Mouse (Mus musculus) frontal cortex, adult (tissue): ENCODE data around the gene Pdk1.
"Not testable (repeated sequence)": the region's sequence is repeated elsewhere in the genome, so short reads cannot be mapped to it uniquely, and the experiment has no call there.

Experiments
- ATAC-seq: cut with Nextera tagmentation; 2 replicates; pipeline ENCODE4 v1.9.2; 2017; ENCODE audit warnings: mild to moderate bottlenecking, moderate library complexity, mixed read lengths; ENCODE audit not compliant: low TSS enrichment

Gene Pdk1

DNA sequence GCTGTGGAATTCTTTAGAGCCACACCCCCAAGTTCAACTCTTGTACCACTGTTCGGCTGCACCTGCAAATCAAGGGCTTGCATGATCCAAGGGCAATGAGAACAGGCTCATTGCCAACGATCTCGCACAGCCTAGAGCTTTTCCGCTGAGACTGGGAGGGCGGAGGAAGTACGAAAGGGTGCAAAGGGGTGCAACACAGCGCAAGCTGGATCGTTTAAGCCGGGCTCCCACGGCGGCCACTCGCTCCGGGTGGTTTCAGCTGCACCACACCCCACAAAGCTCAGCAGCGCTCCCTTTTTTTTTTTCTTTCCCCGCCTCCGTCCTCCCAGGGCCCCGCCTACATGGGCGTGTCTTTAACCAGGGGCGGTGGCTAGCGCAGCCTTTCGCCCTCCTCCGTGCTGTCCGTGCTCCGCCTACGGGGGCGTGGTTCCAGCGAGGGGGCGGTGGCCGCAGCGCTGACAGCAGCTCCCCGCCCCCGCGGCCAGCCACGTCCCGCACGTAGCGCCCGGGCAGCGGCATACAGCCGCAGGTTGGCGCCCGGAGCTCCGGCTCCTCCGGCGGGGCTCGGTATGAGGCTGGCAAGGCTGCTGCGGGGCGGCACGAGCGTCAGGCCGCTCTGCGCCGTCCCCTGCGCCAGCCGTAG is at the start of gene Pdk1:
Gene Pdk1 (plus strand): TSS at position 424 of the 643 bp plus-strand sequence.
- ATAC-seq = peak; percentile 86

DNA sequence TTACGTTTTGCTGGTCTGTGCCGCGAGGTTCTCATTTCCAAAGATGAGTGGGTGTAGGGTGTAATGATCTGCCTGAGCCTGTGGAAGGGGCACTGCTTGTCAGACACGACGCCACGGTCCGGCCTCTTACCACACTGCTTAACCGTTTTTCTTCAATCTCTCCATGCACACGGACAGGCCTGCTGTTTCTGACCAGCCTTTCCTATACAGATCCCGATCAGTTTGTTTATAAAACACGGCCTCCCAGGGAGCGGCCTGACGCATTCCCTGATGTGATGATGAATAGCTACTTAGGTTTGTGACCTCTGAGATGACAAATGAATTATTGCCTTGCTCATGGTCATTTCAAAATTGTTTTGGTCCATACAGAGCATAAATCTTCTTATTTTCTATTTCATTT is 48.9 kb upstream of the Pdk1 start:
- ATAC-seq = no peak

DNA sequence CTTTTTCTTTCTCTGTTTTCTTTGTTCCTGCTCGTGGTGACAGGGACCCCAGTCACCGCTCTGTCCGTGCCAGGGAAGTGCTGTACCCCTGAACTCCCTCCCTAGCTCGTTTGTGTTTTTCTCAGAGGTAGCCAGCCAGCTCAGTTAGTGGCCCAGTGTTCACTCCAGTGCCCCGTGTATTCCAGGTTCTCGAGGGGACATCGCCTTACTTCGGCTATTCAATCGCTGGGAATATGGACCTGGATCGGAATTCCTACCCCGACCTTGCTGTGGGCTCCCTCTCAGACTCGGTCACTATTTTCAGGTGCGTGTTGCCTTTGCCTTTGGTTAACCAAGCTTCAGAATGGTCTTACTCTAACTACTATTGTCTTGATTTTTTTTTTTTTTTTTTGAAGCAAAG is 45.3 kb upstream of the Pdk1 start:
- no peak for ATAC-seq

DNA sequence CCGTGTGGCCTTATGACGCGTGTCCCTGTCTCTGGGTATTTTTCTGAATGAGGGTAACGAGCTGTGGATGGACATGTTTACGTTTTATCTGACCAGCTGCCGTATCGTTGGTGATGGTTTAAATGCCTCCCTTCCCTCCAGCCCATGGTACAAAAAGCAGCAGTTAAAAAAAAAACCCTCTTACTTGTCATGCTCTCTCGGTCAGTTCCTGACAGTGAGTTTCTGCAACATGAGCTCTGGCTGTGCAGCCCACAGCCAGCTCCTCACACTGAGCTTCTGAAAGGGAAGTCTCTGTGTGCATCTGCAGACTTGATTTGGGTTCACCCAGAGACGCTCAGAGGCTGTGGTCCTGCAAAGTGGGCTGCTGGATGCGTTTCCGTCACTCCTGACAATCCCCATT is 44.1 kb upstream of the Pdk1 start:
- no peak for ATAC-seq

DNA sequence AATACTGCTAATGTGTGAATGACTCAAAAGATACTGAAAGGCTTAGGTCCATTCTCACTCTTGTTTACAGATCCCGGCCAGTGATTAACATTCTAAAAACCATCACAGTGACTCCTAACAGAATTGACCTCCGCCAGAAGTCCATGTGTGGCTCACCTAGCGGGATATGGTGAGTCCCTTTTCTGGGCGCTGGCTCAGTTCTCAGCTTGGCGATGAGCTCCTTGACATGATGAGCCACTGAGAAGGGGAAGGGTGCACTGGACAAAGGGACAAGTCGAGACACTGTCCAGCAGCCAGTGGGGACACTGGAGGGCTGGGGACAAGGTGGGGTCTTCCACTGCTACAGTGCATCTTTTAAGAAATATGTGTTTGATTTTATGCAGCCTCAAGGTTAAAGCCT is 39.4 kb upstream of the Pdk1 start:
- ATAC-seq = no peak

DNA sequence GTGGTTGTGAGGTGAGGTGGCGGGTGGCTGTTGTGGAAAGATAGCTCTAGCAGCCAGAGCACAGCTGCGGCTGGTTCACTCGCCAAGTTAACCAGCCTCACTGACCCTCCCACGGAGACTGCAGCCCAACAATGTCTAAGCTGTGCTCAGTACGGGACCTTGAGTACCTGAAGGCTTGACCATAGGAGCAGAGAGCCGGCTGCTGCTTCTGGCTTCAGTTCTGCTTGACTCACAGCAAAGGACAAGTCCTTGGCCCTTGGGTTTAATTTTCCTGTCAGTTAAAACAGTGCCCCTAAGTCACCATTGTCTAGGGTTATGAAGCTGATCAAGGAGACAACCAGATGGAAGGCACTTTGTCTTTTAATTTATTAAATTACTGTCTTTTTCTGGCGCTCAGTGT is 38.7 kb upstream of the Pdk1 start:
- no peak for ATAC-seq

DNA sequence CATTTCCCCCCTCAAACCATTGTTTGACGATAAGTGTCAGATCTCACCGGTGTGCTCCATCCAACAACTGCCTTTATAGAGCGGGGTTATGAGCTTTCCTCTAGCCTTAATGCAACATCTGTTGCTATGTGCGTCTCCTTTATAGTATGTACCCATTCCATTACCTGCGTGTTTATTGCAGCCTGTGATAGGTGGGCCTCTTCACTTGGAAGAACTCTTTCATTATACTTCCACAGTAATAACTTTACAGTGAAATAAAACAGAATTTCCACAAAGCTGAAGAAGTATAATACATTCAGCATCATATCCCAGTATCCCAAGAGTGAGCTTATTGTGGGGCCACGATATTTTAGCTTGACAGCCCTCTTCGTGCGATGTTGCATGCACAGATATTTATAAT is 37.5 kb upstream of the Pdk1 start:
- ATAC-seq = no peak

DNA sequence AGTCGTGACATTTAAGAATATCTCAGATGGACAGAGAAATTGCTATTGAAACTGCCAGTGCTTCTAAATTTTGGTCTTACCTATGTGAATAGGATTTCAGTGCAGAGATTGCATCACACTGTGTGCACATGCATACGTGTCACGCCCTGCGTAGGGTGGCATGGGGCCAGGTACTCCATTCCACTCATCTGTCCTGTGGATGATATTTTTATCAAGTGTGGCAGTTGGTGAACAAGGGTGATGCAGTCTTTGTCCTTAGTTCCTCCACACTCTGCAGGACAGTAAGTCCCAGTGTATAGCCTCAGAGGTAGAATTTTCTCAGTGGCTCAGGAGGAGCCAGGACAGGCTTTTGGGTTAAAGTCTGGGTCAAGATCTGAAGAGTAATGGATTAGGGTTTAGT is 36.8 kb upstream of the Pdk1 start:
- no peak for ATAC-seq

DNA sequence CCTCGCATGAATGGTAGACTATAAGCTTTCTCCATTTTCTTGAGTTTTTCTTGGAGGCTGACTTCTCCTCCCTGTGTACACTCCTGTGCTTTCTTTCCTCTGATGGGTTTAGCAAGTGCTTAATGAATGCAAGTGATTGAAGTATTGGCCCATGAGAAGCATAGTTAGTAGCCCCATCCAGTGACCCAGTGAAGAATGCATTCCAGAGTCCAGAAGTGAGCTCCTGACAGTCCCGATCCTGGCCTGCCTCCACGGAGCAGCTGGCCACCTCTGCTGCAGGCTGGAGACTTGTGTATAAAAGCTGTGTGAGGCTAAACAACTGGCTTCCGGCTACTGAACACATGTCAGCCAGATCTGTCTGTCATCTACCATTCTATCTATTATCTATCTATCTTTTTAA is 35.8 kb upstream of the Pdk1 start:
- ATAC-seq = no peak

DNA sequence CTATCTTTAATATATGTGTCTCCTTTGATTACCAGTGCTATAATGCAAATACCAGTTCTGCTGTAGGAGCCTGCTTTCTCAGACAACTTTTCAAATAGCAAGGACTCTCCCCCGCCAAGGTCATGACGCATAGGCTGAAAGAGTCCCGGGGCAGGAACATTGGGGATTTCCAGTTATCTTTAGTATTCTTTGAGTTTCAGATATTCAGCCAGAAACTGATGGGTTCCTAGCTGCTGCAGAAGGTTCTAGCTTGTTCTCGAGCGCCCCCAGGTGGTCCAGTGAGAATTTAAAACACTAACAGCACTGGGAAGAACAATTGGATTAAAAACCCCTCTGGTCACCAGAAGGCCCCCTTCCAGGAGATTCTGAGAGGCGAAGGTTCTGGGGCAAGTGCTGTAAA is 35.2 kb upstream of the Pdk1 start:
- peak; percentile 81 for ATAC-seq

DNA sequence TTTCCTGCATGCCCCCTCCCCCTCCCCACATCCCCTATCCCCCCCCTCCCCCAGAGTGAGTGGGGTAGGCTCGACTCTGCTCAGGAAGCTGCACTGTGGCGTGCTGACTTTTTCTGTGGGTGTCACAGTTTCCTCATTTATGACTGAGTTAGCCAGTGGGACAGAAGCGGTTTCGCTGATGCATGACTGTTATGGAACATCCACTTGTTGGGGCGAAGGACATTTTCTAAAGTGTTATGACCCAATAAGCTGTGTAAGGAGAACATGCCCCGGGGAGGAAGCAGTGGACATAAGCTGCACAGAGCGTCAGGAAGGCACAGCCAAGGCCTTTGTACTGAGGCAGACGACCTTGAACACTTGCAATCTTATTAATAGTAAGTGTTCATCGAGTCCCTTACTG is 29.7 kb upstream of the Pdk1 start:
- no peak for ATAC-seq

DNA sequence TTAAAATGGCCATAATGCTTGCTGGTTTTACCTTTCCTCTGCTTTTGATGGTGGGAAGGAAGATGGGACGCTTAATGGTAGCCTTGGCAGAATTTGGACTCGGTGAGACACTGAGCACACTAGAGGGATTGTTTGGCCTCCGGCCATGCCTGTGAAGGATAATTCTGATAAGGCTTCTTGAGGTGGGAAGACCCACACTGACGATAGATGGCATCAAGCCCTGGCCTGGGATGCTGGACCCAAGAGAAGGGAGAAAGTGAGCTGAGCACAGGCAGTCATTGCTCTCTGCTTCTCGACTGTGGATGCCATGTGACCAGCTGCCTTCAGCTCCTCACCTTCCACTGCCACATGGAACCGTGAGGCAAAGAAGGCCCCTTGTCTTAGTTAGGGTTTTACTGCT is 28.1 kb upstream of the Pdk1 start:
- ATAC-seq = no peak

DNA sequence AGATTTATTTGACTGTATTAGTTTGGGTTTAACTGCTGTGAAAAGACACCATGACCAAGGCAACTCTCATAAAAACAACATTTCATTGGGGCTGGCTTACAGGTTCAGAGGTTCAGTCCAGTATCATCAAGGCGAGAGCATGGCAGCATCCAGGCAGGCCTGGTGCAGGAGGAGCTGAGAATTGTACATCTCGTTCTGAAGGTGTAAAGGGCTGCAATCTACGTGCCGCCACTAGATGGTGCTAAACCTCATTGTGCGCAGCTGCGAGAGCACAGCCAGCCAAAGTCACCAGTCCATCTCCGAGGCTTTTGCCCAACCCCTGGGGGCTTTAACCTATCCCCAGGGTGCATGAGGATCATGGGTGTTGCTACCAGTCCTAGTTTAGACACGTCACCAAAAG is 20.9 kb upstream of the Pdk1 start:
- not testable (repeated sequence) for ATAC-seq

DNA sequence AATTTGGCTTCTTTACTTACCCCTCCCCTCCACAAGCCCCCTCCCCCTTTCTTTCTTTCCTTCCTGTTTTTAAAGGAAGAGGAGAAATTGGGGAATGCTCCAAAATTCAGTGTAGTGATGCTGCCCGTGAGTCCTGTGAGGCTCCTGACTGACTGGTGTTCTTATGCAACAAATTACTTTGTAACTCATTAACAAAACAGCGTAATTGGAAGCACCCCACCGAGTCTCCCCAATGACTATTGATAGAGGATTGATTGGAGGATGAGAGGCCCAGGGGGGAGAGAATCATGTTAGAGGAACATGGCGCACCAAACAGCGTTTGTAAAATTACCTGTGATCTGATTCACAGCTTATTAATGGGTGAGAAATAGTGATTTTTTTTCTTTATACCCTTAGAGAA is 17.9 kb upstream of the Pdk1 start:
- ATAC-seq = no peak

DNA sequence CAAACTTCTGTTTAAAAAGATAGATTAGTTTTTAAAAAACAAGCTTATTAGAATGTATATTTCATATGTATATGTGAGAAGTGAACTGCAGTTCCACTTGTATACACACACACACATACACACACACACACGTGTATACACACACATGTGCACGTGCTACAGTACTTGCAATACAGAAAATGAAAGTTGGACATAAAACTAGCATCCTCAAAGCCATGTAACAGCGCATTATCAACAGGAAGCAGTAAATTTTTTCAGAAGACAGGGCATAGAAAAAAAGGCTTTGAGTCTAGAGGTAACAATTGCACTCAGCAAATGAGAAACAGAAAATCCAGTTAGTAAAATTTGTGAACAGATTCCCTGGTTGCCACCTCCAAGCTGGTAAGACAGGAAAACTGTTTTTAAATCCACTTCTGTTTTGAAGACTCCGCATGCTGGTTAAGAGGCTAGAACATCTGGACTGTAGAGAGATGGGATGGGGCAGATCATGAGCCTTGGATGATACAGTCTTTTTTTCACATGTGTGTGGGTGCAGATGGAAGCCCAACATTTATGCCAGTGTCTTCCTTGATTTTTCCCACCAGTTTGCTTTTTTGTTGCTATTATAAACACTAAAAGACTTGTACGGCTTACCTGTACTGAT is 9.4 kb upstream of the Pdk1 start:
- ATAC-seq = no peak

DNA sequence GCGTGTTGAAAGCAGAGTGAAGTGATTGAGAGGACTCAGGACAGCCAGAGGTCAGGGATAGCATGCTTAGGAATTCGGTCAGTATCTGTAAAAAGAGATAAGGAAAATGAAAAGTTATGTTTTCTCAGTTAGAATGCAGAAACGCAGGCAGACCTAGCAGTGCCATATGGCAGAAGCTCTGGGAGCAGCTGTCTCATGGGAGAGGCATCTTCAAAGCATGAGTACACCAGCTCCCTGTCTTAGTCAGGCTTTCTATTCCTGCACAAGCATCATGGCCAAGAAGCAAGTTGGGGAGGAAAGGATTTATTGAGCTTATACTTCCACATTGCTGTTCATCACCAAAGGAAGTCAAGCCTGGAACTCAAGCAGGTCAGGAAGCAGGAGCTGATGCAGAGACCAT is 8.0 kb upstream of the Pdk1 start:
- peak; percentile 79 for ATAC-seq

DNA sequence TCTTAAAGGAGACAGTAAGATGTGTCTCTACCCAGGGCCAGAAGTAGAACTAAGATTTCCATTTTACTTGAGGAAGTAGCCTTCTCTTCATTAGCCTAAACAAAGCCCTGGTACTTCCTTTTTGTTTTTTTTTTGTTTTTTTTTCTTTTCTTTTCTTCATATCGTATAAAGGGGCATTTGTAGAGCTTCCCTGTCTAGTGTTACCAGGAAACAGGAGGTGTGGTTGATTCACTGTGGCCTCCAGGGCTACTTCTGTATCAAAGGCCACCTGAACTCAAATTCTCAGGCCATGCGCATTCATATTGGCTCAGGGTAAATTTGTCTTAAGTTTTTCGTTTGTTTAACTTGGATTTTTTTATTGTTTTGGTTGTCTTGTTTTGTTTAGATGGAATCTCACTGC is 7.1 kb upstream of the Pdk1 start:
- ATAC-seq = no peak

DNA sequence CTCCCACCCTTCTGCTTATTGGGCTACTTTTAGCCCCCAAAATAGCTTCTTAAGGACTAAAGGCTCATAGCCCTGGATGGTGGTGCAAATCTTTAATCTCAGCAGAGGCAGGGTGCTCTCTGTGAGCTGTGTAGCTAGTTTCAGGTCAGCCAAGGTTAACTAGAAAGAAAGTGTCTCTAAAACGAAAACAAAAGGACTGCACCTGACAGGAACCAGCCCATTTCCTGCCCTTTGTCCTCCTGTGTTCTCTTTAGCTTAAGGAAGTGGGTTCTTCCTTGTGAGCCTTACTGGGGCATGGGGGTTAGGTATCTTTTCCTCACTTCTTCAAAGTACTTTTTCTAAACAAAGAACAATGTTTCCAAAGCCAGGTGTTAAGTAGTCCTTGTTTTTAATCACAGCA is 6.5 kb upstream of the Pdk1 start:
- ATAC-seq = no peak

DNA sequence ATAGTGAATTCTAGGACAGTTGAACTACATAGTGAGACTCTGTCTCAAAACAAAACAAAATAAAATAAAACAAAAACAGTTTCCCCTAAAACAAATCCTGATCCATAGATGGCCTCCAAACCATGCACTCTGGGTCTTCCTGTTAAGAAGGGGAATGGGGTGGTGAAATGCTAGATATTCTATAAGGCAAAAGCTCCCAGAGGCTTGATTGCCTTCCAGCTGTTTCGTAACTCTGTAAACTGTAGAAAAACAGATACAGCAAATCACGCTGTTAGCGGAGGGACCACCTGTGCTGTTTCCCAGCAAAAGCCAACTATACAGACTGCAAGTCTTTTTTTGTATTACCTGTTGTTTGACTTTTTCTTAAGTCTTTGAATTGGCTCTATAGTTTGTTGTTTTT is 6.0 kb upstream of the Pdk1 start:
- no peak for ATAC-seq

DNA sequence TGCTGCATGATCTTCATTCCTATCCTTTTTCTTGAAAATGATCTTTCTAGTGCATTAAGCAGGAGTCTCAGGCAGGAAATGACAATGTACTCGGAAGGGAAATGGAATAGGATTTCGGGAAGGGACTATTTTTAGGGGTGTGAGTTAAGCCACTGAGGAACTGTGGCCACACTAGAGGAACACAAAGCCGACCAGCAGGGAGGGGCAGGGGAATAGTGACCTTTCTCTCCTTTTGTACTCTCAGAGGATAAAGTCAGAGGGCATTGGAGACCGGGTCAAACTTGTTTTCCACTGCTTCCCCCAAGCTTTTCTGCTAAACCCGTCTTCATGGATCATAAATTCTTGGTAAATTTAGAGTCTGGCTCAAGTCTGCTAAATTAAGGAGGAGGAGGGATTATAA is 5.5 kb upstream of the Pdk1 start:
- no peak for ATAC-seq

DNA sequence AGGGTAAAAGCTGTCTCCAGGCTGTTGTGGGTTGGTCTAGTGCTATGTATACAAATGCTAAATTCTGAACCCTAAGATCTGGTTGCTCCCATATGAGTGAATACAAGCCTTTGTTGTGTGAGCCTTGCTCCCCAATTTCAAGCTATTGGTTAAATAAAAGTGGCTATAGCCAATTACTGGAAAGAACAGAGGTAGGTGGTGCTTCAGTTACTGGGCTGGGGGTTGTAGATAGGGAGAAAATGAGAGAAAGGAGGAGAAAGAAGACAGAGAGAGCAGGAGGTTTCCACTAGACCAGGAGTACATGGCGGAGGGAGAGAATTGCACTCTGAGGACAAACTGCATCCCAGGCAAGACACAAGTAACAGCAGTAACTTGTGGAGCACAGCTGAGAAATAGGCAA is 4.8 kb upstream of the Pdk1 start:
- no peak for ATAC-seq

DNA sequence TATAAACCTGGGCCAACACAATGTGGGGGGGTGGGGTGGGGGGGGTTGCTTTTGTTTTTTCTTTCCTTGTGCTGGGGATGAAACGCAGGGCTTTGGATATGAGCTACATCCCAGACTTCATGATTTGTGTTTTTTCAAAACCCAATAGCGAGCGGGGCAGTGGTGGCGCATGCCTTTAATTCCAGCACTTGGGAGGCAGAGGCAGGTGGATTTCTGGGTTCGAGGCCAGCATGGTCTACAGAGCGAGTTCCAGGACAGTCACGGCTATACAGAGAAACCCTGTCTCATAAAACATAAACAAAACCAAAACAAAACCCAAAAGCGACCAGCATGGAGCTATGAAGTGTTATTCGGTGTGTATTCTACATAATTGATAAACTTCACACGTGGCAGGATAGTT is 883 bp upstream of the Pdk1 start:
- no peak for ATAC-seq

DNA sequence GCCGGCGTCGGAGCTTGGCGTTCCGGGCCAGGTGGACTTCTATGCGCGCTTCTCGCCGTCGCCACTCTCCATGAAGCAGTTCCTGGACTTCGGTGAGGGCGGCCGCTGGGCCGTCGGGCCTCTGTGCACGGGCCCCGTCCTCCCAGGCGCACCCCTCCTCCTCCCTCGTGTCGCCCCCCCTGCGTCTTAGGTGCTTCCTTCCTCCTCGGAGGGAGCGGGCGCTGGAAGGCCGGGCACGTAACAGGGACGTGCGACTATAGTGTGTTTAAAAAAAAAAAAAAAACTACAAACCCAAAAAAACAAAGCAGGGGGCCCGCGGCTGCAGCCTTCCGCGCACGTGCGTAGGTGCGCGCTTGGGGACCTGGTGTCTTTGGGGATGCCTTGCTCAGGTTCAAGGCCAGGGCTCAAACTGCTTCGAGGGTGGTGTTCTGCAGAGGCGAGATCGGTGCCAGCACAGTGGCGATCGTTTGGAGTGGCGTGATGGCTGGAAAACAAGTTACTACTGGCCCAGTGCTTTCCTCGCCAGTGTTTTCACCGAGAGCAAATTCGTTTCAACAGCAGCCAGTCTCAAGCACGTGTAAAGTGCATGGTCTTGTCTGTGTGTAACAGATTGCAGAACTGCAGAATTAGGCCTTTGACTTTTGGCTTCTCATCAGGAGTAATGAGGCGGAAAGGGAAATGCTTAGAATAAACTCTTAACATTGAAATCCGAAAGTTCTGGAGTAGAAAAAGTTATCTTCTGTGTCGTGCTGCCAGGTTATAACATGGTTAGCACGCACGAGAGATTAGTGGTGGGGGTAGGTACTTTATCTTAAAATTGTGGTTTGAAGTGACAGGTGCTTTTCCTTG is 674 bp downstream of the Pdk1 start:
- ATAC-seq = peak; percentile 62
